Mouse (Mus musculus): ENCODE measurements around the gene Atp2a1. TPM values are rescaled to one million over a fixed set of nuclear protein-coding genes. Genes with fewer than 3 reads are reported as not detected.
A peak's percentile ranks its signal among the peaks of the same experiment; 100 is the strongest.

Atp2a1 gene
- total RNA-seq, 2 experiments from 2014 or later = 1.1 to 1.2 TPM

DNA sequence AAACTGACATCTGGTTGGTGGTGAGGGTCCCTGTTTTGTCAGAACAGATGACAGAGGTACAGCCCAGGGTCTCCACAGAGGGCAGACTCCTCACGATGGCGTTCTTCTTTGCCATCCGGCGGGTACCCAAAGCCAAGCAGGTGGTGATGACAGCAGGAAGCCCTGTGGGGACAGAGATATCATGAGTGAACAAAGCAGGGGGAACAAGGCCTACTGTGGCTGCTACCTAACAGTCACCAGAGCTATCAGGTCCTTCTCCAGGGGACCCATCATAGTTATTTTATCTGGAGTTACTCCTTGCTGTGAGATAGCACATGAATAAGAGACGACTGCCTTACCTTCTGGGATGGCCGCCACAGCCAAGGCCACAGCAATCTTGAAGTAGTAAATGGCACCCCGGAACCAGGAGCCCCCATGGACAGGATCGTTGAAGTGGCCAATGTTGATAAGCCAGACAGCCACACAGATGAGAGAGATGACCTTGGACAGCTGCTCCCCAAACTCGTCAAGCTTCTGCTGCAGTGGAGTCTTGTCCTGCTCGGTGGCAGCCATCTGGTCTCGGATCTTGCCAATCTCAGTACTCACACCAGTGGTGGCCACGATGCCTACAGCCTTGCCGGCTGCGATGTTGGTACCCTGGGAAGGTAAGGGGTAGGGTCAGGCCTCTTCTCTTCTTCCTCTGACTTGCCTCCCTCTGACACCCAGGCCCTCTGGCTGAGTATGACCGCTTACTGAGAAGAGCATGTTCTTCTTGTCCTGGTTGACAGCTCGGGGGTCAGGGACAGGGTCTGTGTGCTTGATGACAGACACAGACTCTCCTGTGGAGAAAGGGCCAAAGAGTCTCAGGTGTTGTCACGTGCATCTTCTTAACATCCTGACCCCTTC lies 6.3 kb downstream of the Atp2a1 start:
- DNase-seq = no peak
- intact Hi-C loops (cut with DNase I) = no loop called here

DNA sequence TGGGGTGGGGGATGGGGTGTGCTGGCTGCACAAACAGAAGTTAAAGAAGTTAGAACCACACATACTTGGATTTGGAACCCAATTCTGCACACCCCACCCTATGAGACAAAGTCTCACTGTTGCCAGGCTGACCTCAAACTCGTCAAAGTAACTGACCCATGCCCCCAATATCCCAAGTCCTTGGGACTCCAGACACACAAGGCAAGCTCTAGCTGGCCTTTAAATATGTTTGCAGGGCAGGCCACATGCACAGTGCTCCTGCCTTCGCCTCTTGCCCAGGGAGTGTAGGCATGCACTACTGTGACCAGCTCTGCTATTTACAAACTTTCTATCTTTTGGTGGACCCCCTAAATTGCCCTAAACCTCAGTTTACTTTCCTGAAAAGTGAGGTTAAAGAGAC lies 7.7 kb downstream of the Atp2a1 start:
- DNase-seq = no peak
- intact Hi-C loops (cut with DNase I) = no loop called here

DNA sequence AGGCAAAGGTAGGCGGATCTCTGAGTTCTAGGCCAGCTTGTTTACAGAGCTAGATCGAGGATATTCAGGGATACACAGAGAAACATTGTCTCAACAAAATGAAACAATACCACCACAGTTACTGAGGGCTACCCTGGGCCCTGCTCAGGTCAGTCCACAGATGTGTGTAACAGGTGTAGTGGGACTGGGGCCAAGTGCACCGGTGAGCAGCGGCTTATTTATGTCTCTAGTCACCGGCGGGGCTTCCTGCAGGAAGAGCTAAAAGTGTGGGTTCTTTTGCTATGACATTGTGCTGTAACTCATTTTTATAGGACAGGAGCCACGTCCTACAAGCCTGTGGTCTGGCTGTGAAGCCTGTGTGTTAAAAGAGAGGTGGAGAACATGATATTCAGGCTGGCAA lies 9.0 kb downstream of the Atp2a1 start:
- intact Hi-C loops (cut with DNase I) = no loop called here
- DNase-seq = no peak

DNA sequence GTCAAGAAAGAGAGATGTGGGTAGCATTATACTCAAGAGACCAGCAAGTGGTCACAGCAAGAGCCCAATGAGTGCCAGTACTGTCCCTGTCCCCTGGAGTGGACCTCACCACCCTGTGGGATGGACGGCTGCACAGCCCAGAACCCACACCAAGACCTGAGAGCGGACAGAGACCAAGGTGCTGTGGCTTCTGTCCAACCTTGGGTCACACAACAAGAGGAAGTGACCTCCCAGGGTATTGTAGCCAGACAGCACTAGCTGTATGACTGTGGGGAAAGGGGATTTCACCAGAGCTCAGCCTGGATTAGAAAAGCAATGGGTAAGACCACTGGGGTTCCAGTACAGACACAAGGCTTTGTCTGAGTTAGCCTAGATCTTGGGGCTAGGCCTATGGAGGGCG lies 10.7 kb downstream of the Atp2a1 start:
- DNase-seq = no peak
- intact Hi-C loops (cut with DNase I) = no loop called here

DNA sequence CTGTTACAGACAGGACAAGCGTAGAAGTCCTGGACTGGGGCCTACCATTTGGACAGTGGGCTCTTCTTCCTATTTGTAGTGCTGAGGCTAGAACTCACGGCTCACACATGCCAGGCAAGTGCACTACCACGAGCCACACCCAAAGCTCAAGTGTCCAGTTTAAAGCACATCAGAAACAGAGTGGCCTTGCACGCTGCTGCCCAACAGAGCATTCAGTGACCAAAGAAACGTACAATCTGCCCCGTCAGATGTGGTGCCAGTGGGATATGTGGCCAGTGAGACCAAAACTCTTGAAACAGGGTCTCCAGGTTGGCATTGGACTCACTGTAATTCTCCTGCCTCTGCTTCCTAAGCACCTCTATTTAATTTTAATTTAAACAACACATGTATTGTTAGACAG lies 12.3 kb downstream of the Atp2a1 start:
- no peak for DNase-seq
- intact Hi-C loops (cut with DNase I) = no loop called here

DNA sequence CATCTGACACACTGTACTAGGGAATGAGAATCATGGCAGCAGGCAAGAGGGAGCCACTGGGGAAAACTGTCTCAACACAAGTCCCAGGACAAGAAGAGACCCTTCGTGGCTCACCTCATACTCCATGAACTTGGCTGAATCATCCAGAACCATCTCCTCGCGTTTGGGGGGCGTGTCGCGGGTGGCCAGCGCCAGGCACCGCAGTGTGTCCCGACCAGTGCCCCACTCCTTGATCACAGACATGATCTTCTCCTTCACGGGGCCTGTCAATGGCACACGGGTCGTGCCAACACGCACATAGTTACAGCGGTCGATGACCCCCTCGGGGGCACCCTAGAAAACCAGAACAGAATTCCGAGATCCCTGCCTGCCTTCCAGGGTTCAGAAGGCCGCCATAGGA lies 12.9 kb downstream of the Atp2a1 start:
- DNase-seq = no peak
- intact Hi-C loops (cut with DNase I) = no loop called here

DNA sequence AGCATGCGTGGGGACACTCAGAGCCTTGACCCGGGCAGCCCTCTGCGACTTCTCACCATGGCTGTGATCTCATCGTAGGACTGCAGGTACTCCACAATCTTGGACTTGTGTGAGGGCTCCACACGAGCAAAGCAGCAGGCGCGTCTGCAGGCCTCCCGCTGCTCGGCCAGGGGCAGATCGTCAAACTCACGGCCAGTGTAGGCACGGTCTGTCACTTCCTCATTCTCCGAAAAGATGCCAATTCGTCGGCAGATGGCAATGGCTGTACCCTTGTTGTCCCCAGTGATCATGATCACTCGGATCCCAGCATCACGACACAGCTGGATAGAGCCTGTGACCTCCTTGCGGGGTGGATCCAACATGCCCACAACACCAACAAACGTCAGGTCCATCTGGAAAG lies 14.4 kb downstream of the Atp2a1 start:
- DNase-seq = no peak
- intact Hi-C loops (cut with DNase I) = no loop called here

DNA sequence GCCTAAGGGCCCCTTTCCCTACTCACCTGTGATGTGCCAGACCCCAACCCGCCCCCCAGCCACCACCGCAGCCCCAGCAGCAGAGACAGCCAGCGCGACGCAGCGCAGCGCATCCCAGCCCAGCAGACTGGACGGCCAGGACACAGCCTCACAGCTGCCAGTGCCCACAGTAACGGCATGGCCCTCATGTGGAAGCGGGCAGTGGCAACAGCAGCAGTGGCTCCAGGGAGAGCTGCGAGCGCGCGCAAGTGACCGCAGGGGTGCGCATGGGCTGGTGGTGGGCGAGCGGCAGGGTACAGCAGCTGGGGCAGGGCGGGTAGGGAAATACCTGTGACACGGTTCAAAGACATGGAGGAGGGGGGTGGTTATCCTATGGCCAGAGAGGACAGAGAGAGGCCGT lies 16.7 kb downstream of the Atp2a1 start:
- intact Hi-C loops (cut with DNase I) = no loop called here
- DNase-seq = no peak

DNA sequence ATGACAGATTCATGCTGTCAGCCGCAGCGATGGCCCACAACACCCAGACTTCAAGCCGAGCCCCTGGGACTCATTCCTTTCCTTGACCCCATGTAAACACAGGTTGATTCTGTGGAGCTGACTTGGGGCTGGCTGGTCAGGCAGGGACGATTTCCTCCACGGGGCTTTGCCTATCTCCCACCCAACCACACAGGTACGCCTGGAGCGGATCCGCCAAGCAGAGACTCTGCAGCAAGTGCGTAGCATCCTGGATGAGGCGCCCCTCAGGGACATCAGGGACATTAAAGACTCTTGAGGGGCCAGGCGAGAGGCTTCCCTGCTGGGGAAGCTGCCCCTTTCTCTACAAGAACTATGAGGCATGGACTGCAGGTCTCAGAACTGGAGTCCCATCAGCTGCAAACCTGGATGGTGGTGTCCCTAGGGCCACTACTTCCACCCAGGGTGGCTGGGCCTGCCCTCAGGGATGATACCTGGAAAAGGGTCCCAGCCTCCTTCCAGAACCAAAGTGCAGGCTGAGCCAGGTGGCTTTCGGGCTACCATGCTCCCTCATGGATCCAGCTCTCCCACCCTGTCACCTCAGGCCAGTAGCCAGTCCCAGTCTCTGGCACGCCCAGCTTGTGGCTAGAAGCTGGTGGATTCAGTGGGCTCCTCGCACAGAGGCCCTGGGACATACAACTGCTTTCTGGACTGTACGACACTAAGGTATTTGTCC lies 17.6 kb downstream of the Atp2a1 start:
- DNase-seq = no peak

DNA sequence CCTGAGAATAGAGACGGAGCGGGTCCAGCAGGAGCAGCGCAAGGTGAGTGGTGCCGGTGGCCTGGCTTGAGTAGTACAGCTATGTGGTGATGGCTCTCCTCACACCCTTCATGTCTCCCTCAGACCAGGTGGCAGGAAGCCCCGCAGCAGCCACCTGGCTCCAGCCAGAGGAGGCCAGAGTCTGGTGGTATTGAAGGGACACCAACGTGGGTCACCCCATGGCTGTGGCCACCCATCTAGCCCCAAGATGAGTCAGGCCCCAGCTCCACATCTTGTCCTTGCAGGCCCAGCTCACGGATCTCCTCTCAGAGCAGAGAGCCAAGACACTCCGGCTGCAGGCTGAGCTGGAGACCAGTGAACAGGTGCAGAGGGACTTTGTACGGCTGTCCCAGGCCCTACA lies 18.4 kb downstream of the Atp2a1 start:
- intact Hi-C loops (cut with DNase I) = no loop called here
- DNase-seq = no peak

More for the DNA sequence above, 17.6 kb downstream of the Atp2a1 start:
- intact Hi-C loops (cut with DNase I) = no loop called here

DNA sequence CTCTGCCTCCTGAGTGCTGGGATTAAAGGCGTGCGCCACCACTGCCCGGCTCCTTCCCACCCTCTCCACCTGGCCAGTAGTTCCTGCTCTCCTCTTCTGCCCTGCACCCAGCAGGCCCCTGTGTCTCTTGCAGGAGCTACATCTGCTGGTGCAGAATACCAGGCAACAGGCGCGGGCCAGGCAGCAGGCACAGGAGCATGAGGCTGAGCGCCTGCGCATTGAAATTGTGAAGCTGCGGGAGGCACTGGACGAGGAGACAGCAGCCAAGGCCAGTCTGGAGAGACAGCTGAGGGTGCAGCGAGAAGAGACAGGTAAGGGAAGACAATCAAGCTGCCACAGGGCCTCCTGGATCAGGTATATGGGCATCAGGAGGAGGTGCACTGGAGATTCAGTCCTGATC lies 18.9 kb downstream of the Atp2a1 start:
- DNase-seq = no peak
- intact Hi-C loops (cut with DNase I) = no loop called here

DNA sequence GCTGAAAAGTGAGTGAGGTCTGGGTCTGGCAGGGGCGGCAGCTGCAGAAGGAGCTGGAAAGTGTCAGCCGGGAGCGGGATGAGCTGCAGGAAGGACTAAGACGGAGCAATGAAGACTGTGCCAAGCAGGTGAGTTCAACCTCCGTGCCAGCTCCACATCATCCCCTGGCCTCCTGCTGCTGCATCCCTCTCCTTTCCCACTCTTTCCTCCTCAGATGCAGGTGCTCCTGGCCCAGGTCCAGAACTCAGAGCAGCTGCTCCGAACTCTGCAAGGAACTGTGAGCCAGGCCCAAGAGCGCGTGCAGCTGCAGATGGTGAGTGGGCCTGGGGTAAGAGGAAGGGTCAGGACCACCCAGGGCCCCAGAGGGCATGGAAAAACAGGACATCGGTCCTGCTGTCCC lies 22.8 kb downstream of the Atp2a1 start:
- DNase-seq = no peak
- intact Hi-C loops (cut with DNase I) = no loop called here

DNA sequence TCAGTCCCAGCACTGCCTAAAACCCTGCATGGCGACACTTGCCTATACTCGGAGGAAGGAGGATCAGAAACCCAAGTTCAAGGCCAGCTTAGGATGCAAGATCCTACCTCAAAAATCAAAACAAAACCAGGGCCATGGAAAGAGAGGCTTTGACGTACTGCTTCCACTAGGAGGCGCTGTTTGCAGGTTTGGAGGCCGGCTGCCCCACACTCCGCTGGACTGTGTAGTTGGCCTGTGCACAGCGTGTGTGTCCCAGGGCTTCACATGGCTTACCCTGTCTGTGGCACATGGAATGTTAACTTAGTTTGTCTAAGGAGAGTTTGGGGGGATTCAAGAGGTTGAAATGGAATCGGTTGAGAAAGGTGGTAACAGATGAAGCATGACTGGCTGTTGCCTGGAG lies 26.1 kb downstream of the Atp2a1 start:
- intact Hi-C loops (cut with DNase I) = loop anchor here (2.0 kb wide), 1 partner anchor 30 kb away; no protein-coding TSS in a partner anchor
- peak; percentile 62 to 73 for DNase-seq

DNA sequence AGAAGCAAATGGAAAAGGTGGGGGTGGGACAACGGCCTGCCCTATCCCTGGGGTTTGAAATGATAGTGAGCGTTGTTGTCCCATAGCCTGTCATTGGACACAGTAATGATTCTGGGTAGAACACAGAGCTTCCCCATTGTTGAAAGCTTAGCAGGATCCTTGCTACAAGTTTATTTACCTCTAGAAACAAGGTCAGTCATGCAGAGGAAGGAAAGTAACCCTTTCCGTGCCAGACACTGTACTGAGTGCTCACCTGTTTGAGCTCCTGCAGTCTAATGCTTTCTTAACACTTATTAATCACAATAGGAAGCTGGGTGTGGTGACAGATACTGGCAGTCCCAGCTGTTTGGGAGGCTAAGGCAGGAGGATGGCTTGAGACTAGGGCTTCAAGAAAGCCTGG lies 27.1 kb downstream of the Atp2a1 start:
- intact Hi-C loops (cut with DNase I) = loop anchor here (2.0 kb wide), 1 partner anchor 31 kb away; no protein-coding TSS in a partner anchor
- no peak for DNase-seq

DNA sequence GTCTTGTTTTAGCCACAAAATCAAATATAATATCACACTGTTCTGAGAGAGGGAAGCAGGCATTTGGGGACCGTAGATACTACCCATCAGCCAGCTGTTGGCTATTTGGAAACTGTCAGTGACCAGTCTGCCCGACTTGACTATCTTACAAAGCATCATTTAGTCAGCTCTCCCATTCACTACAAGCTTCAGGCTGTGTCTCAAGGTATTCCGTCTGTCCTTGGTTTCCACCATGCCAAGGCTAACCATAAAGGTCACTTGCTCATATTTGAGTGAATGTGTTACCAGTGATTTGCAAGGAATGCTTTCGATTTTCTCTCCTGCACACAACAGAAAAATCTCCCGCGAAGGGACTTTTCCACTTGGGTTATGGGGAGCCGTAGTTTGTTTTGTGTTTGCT lies 28.2 kb downstream of the Atp2a1 start:
- DNase-seq = no peak
- intact Hi-C loops (cut with DNase I) = no loop called here

DNA sequence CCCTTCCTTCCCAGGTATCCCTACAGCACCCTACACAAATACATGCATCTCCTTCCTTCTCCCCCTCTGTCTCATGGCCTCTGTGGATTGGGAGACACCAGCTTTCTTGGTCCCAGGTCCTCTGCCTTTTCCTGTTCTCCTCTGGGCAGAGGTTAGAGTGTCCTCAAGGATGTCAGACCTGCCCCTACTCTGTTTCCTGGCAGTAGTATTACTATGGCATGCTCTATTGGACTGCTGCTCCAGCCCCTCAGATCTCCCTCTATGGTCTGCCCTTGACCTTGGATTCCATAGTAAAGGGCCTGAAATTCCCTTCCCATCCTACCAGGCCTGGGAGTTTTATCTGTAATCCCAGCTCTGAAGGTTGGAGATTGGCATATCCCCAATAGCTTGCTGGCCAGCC lies 32.7 kb downstream of the Atp2a1 start:
- intact Hi-C loops (cut with DNase I) = no loop called here
- no peak for DNase-seq

DNA sequence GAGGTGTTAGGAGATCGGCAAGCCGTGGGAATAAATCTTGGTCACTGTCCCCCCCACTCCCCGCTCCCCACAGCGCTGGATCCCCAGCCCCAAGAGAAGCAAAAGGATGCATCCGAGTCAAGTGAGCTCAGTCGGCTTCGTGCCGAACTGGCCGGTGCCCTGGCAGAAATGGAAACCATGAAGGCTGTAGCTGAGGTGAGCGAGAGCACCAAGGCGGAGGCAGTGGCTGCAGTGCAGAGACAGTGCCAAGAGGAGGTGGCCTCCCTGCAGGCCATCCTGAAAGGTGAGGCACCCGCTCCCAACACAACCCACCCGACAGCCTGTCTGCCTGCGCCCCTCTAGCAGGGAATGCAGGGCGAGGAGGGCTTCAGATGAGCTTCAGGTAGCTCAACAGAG lies 33.4 kb downstream of the Atp2a1 start:
- intact Hi-C loops (cut with DNase I) = loop anchor here (2.0 kb wide), 2 partner anchors 31 to 45 kb away; partner anchors contain the start of gene Sh2b1
- DNase-seq = no peak

DNA sequence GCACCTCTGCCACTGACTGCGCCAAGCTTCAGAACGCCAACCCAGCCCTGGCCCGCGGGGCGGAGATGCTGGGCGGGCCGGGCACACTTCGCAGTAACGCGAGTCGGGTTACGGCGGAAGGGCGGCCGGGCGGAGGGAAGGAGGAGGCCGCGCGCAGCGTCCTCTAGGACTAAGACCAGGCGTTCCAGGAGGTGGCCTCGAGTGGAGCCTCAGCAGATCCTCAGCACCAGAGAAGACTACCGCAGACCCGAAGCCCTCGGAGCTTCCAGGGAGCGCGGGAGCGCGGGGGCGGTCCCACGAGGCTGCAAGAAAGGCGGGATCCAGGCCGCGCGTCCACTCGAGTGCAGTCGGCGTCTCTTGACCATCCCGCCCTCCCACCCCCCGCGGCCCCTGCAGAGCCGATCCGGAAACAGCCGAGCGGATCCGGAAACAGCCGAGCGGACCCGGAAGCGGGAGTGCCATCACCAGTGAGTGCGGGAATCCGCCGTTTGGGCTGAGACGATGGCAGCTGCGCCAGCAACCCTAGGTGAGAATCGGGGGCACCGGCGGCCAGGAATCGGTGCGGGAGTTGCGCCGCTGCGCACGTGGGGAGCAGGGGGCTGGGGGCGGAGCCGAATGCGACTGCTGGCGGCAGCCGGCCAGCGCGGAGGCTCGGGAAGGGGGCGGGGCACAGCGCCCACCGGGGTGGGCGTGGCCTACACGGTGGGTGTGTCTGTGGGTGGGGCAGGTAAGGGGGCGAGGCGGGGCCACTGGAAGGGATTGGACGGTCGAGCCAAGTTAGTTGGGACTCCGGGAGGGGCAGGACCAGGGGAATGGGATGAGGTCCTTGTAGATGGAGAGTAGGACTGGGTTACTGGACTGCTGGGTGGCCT lies 34.0 kb downstream of the Atp2a1 start, which contains the start of gene Rabep2:
TSS of gene Rabep2 (plus strand) at position 129 of the 872 bp plus-strand sequence.
- intact Hi-C loops (cut with DNase I) = loop anchor here (2.0 kb wide), 2 partner anchors 30 to 46 kb away; partner anchors contain the start of gene Sh2b1
- peak; percentile 99 for DNase-seq

DNA sequence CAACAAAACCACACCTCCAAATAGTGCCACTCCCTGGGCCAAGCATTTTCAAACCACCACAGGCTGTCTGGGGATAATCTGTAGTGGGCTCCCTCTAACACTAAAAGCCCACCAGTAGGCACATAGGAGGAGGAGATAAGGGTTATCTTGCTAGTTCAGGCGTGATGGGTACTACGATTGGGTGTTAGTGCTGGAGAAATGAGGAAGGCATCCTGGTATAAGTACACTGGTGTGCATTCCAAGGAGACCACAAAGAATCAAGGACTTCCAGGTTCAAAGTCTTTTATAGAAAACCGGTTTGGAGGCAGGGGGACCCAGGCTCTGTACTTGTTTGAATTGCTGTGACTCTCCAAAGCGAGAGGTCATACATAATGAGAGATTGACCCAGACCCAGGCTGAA lies 34.8 kb downstream of the Atp2a1 start:
- intact Hi-C loops (cut with DNase I) = loop anchor here (2.0 kb wide), 2 partner anchors 29 to 47 kb away; partner anchors contain the start of gene Sh2b1

DNA sequence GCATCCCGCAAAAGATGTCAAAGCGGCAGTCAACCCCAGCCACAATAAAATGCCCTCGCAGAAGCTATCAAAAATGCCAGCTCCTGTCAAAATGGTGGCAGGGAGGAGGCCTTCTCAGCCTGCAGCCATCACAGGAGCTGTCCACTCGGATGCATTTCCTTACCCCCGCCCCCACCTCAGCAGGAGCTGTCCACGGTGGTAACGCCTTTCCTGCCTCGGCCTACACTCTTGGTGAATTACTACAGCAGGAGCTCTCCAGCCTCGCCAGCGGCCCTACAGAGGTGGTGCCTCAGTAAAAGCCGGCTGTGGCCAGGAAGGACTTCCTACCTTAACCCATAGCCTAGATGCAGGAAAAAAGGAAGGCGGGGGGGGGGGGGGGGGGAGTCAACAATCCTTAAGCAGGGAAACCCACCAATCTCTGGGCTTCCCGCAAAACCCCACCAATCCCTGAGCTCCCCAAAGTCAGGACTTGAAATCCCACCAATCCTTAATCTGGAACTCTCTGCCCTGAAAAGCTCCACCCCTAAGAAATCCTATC lies 35.5 kb downstream of the Atp2a1 start:
- no peak for DNase-seq
- intact Hi-C loops (cut with DNase I) = no loop called here

More for the DNA sequence above, 34.8 kb downstream of the Atp2a1 start:
- DNase-seq = no peak

Data from heart, postnatal 36 days (tissue).